Mouse (Mus musculus): ENCODE measurements at regions not wholly inside any gene's neighbourhood (a gene's known extent, or its start where the extent isn't known, plus 50 kb on each side); places are given as distances from the start of the nearest gene placed in this dataset.

DNA sequence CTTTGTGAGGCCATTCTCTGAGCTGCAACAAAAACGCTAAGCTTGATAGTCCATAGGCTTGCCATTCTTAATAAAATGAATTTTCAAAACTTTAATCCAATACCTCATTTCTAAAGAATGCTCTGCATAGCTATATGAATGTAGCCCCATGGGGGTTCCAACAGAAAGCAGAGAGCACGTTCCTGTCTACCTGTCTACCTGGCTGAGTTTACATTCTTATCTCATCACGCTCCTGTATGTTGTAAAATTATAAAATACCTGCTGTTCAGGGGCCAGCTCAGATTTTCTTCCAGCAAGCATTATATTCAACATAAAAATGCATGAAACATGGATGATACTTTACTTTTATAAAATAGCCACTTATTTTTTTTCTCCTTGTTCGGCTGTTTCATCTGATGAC is 182.5 kb upstream of the Speer2 start:
- no peak for TF ChIP-seq POLR2A (IDR thresholded peaks at IDR 0.05; ENCODE audit: control insufficient read depth, low read depth, low read length)
- no peak for TF ChIP-seq CTCF (IDR thresholded peaks at IDR 0.05; ENCODE audit: control insufficient read depth, insufficient read depth, insufficient replicate concordance, low read depth, low read length)

Data from testis, adult 2 months (tissue).